ENCODE assay signal across 18 mouse cellular contexts in the genomic region with DNA sequence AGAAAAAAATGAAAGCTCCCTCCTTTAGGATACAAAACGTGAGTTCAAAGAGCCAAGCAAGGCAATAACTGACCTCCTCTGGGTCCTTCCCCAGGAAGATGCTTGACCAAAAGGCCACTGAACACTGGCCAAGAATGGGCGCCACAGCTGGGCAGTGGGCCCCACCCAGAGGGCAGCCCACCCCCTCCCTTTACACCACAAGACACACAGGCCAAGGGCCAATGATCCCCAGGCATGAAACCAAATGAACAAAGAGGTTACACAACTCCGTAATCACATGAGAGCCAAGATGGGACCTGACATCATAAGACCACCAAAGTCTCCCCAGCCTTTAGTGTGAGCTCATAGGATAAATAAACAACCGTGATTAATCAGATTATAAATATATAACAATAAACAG.
DNase-seq lines count a peak whose midpoint lies in the region; ATAC-seq and TF ChIP-seq lines count a peak whose summit lies in the region.
"Had no signal": no experiment of that assay in that cellular context is flagged by ENCODE, and none has a peak within 500 bp of the region (broad histone marks: within the 10 kb centered on the region; RNA-seq: fewer than 3 reads in every experiment).

No protein-coding gene starts in this region.

- 41% methylated on average over 4 of the region's 4 CpGs for WGBS in liver, adult 2 months
- WGBS in liver, embryonic 12.5 days (ENCODE audit: insufficient replicate concordance): 65% methylated on average over 4 of the region's 4 CpGs

- H3K9ac ChIP-seq in liver, adult 2 months (ENCODE audit: low read depth, low read length): no peak overlapping the region
- H3K9ac ChIP-seq in liver, embryonic 12.5 days: no peak overlapping the region
- H3K9ac ChIP-seq: embryonic facial prominence, embryonic 12.5 days; forebrain, embryonic 13.5 days; forebrain, embryonic 15.5 days; forebrain, postnatal 0 days had no signal

- no peak overlapping the region for H3K4me3 ChIP-seq in layer of hippocampus, adult 2 months
- H3K4me3 ChIP-seq in liver, adult 2 months (ENCODE audit: insufficient read depth, low read depth, low read length): no peak overlapping the region
- H3K4me3 ChIP-seq in liver, embryonic 12.5 days: no peak overlapping the region
- H3K4me3 ChIP-seq: embryonic facial prominence, embryonic 10.5 days; embryonic facial prominence, embryonic 12.5 days; forebrain, embryonic 13.5 days; forebrain, embryonic 15.5 days had no signal

- no peaks in the 10 kb centered on the region for H3K36me3 ChIP-seq in liver, adult 2 months (ENCODE audit: control insufficient read depth, insufficient read depth, low read length)
- H3K36me3 ChIP-seq in liver, embryonic 12.5 days: no peaks in the 10 kb centered on the region
- H3K36me3 ChIP-seq: embryonic facial prominence, embryonic 12.5 days; forebrain, embryonic 15.5 days had no signal

- DNase-seq in layer of hippocampus, adult 2 months (ENCODE audit: low spot score in 2 of 2): no peak
- no peak for DNase-seq in layer of hippocampus, adult 18-20 months (ENCODE audit: low spot score in 2 of 2)
- peak; percentile 51 for DNase-seq in liver, adult 2 months (ENCODE audit: extremely low read depth, low read depth, low spot score)
- DNase-seq in spleen, postnatal 10 days (ENCODE audit: low spot score in 2 of 2): no peak
- DNase-seq: adrenal gland, adult 2 months; adrenal gland, postnatal 10 days; adrenal gland, postnatal 25 days; cerebellum, adult 11-12 months; cerebellum, adult 2 months; cerebellum, adult 9-10 months; cerebellum, postnatal 10 days; cerebellum, postnatal 25 days; forebrain, postnatal 0 days had no signal

- H3K79me2 ChIP-seq in liver, adult 2 months (ENCODE audit: control insufficient read depth, insufficient read depth, low read length): no peaks in the 10 kb centered on the region

- no peak for TF ChIP-seq POLR2A in liver, adult 2 months (IDR thresholded peaks at IDR 0.05; ENCODE audit: extremely low read depth, insufficient read depth, low read length)

- ATAC-seq in liver, embryonic 12.5 days: no peak
- ATAC-seq: forebrain, embryonic 13.5 days; forebrain, embryonic 15.5 days; forebrain, postnatal 0 days had no signal

- no peak overlapping the region for H3K4me2 ChIP-seq in liver, embryonic 12.5 days
- H3K4me2 ChIP-seq: embryonic facial prominence, embryonic 12.5 days; forebrain, embryonic 13.5 days; forebrain, embryonic 15.5 days had no signal

- H3K27ac ChIP-seq in layer of hippocampus, adult 2 months: peak overlapping the region; percentile 67; the same call in 1 of the 2 replicates
- no peak overlapping the region for H3K27ac ChIP-seq in liver, adult 2 months (replicated peaks; ENCODE audit: insufficient read depth, low read depth, low read length)
- no peak overlapping the region for H3K27ac ChIP-seq in liver, embryonic 12.5 days
- H3K27ac ChIP-seq: embryonic facial prominence, embryonic 10.5 days; embryonic facial prominence, embryonic 12.5 days had no signal

- H3K27me3 ChIP-seq in liver, adult 2 months (ENCODE audit: control insufficient read depth, insufficient read depth, low read length): no peaks in the 10 kb centered on the region
- H3K27me3 ChIP-seq in liver, embryonic 12.5 days (replicated peaks): no peaks in the 10 kb centered on the region
- H3K27me3 ChIP-seq: embryonic facial prominence, embryonic 12.5 days; forebrain, embryonic 13.5 days; forebrain, embryonic 15.5 days had no signal

- H3K4me1 ChIP-seq in liver, adult 2 months (ENCODE audit: control insufficient read depth, insufficient read depth, low read length): peaks cover 24% of the 10 kb centered on the region
- peaks cover 17% of the 10 kb centered on the region for H3K4me1 ChIP-seq in liver, embryonic 12.5 days

- H3K9me3 ChIP-seq in liver, embryonic 12.5 days (replicated peaks): no peaks in the 10 kb centered on the region
- H3K9me3 ChIP-seq: embryonic facial prominence, embryonic 10.5 days; embryonic facial prominence, embryonic 12.5 days; forebrain, embryonic 13.5 days; forebrain, embryonic 15.5 days had no signal

- no peak for TF ChIP-seq CTCF in layer of hippocampus, adult 2 months (conservative IDR thresholded peaks at IDR 0.05)
- no peak for TF ChIP-seq CTCF in liver, adult 2 months (IDR thresholded peaks at IDR 0.05; ENCODE audit: low read depth, low read length)
